Mouse (Mus musculus) thymus, adult 2 months (tissue): Measurements from ENCODE around the gene Lamc3. TPM values are rescaled to one million over a fixed set of nuclear protein-coding genes. Genes with fewer than 3 reads are reported as not detected.

Experiments used
- DNase-seq: peaks from one replicate; pipeline ENCODE4 v3.0.0; 2021
- H3K27ac ChIP-seq: fragments of 200-500 bp; 2 replicates; pipeline ENCODE4 v1.5.1; 2012; ENCODE audit warnings: low read length, control low read depth; ENCODE audit not compliant: control insufficient read depth, insufficient read depth
- H3K27me3 ChIP-seq: fragments of 200-500 bp; 2 replicates; pipeline ENCODE4 v1.6.1; 2012; ENCODE audit warnings: mild to moderate bottlenecking, low read length, moderate library complexity, mixed read lengths; ENCODE audit not compliant: control insufficient read depth, insufficient read depth
- H3K36me3 ChIP-seq: fragments of 200-500 bp; 2 replicates; pipeline ENCODE4 v1.6.1; 2012; ENCODE audit warnings: mild to moderate bottlenecking, low read length, moderate library complexity; ENCODE audit not compliant: control insufficient read depth, insufficient read depth
- H3K4me1 ChIP-seq: fragments of 200-500 bp; replicated peaks from 2 replicates; pipeline ENCODE4 v1.6.1; 2012; ENCODE audit warnings: low read length; ENCODE audit not compliant: control insufficient read depth, insufficient read depth
- H3K4me3 ChIP-seq: fragments of 200-500 bp; 2 replicates; pipeline ENCODE4 v1.5.1; 2012; ENCODE audit warnings: mild to moderate bottlenecking, low read length, control low read depth, moderate library complexity; ENCODE audit not compliant: control insufficient read depth, insufficient read depth
- CTCF ChIP-seq: fragments of 200-500 bp; IDR thresholded peaks from 2 replicates; pipeline ENCODE4 v1.5.1; 2012; ENCODE audit warnings: mild to moderate bottlenecking, control low read depth, low read length, moderate library complexity, borderline replicate concordance; ENCODE audit not compliant: control insufficient read depth, poor library complexity, insufficient read depth; ENCODE audit errors: extremely low read depth
- POLR2A ChIP-seq: fragments of 200-500 bp; IDR thresholded peaks from 2 replicates; pipeline ENCODE4 v1.6.1; 2012; ENCODE audit warnings: mild to moderate bottlenecking, low read length, control low read depth, moderate library complexity; ENCODE audit not compliant: control insufficient read depth, poor library complexity, insufficient read depth; ENCODE audit errors: extremely low read depth
- WGBS: fragments of 180-500 bp; shearing (Covaris S2); methylation state at CpG from one replicate; pipeline ENCODE4 v1.1.7; 2018; 5-methylcytosine and 5-hydroxymethylcytosine counted together
- polyA plus RNA-seq: library from polyadenylated mRNA; depleted of rRNA; stranded (reverse); fragments of >200 nt; gene quantifications from 2 replicates; pipeline ENCODE4 v1.2.3, GENCODE M21; 2012

The Lamc3 gene
- polyA plus RNA-seq, 1 experiment, result 1.1 TPM

DNA sequence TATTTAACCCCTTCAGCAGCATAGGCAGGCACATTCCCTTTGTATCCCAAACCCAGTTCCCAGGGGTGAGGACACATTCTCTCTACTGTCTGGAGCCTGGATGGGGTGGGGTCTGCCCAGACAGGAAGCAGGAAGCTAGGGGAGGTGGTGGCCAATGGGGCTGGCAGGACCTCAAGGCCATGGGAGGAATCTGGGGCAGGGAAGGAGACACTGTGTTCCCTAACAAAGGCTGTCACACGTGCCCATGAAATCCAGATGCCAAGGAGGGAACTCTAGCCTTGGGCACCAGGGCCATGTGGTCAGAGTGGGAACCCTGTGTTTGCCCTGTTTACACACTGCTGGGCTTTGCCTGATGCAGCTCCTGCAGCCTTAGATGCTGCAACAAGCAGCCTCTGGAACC lies 1.8 kb downstream of the Lamc3 start:
- Histone ChIP-seq H3K27ac (no peak overlapping the region), H3K27me3 (peaks cover 6% of the 10 kb centered on the region; the same call in 1 of the 2 replicates), H3K4me3 (no peak overlapping the region), H3K4me1 (no peaks in the 10 kb centered on the region), H3K36me3 (no peaks in the 10 kb centered on the region)
- 32% methylated on average over 1 of the region's 1 CpGs for WGBS
- no peak for DNase-seq
- TF ChIP-seq CTCF (no peak), POLR2A (no peak)

DNA sequence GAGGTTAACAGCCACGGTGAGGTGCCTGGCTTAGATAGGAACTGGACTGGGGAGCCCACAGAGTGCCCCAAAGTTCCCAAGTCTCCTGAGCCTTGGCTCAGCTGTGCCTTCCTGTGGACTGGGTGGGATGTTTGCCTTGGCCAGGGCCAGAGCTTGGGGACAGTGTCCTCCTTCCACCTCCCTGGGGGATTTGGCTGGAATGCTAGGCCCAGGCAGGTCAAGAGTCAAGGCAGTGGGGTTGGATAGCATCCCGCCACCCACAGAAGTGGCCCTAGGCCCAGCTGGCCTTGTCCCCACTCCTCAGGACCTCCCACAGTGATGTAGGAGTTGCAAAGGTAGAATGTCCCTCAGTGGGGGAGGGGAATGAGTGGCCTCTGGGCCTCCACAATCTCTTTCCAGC lies 4.1 kb downstream of the Lamc3 start:
- no peaks in the 10 kb centered on the region for H3K4me1 ChIP-seq
- DNase-seq, result no peak
- peaks cover 6% of the 10 kb centered on the region; the same call in 1 of the 2 replicates for H3K27me3 ChIP-seq
- no peak overlapping the region for H3K4me3 ChIP-seq
- no peaks in the 10 kb centered on the region for H3K36me3 ChIP-seq
- WGBS, result 89% methylated on average over 2 of the region's 2 CpGs
- no peak overlapping the region for H3K27ac ChIP-seq
- TF ChIP-seq POLR2A (no peak), CTCF (no peak)

DNA sequence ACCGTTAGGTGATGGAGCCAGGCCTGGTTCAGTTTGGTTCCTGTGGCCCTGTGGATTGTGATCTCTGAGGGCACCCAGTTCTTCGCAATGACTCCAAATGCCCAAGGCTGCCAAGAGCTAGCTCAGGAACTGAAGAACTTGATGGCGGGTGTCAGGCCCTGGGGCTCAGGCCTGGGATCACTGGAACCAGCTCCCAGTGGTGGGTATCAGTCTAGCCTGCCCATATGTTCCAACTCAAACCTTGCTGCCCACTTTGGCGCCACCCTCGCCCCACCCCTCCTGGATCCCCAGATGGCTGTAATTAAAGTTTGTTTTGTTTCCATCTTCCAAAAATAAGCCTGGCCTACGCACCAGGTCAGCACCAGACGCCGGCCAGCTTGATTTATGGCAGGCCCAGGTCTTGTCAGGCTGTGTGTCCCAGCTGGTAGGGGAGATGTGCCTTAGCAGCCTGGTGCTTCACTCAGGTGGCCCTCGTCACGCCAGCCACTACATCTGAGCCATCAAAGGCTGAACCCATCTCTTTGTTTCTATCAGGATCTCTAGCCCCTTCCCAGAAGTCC lies 6.1 kb downstream of the Lamc3 start:
- Histone ChIP-seq H3K4me3 (no peak overlapping the region), H3K36me3 (no peaks in the 10 kb centered on the region), H3K27me3 (no peaks in the 10 kb centered on the region; the same call in 1 of the 2 replicates), H3K4me1 (no peaks in the 10 kb centered on the region), H3K27ac (no peak overlapping the region)
- DNase-seq, result no peak
- TF ChIP-seq POLR2A (no peak), CTCF (no peak)
- WGBS, result 94% methylated on average over 10 of the region's 10 CpGs

- H3K27me3 ChIP-seq, result no peaks in the 10 kb centered on the region
- no peak overlapping the region for H3K4me3 ChIP-seq
- no peaks in the 10 kb centered on the region for H3K36me3 ChIP-seq
- no peak for DNase-seq
- no peaks in the 10 kb centered on the region for H3K4me1 ChIP-seq
- TF ChIP-seq CTCF (no peak), POLR2A (no peak)
- 90% methylated on average over 13 of the region's 13 CpGs for WGBS
- no peak overlapping the region for H3K27ac ChIP-seq
Measured at GRCm38 (mm10) chr2:31894221-31894870, 7.3 kb downstream of the Lamc3 start.

- no peak overlapping the region for H3K27ac ChIP-seq
- TF ChIP-seq POLR2A, result no peak
- H3K4me1 ChIP-seq, result peaks cover 11% of the 10 kb centered on the region
- H3K4me3 ChIP-seq, result no peak overlapping the region
- WGBS, result 96% methylated on average over 4 of the region's 4 CpGs
- no peaks in the 10 kb centered on the region for H3K27me3 ChIP-seq
- DNase-seq, result no peak
- no peaks in the 10 kb centered on the region for H3K36me3 ChIP-seq
Measured at GRCm38 (mm10) chr2:31900932-31901331, 13.8 kb downstream of the Lamc3 start.

GRCm38 (mm10) chr2:31901659-31902362 lies 14.7 kb downstream of the Lamc3 start:
- WGBS, result 52% methylated on average over 4 of the region's 4 CpGs
- no peaks in the 10 kb centered on the region for H3K27me3 ChIP-seq
- no peak for TF ChIP-seq POLR2A
- TF ChIP-seq CTCF, result no peak
- peaks cover 11% of the 10 kb centered on the region for H3K4me1 ChIP-seq
- H3K4me3 ChIP-seq, result no peak overlapping the region
- no peak for DNase-seq
- no peak overlapping the region for H3K27ac ChIP-seq
- no peaks in the 10 kb centered on the region for H3K36me3 ChIP-seq
